Mouse (Mus musculus): ENCODE data around the gene Hspb11. TPM values are rescaled to one million over a fixed set of nuclear protein-coding genes. Genes with fewer than 3 reads are reported as not detected.

Gene Hspb11
- polyA plus RNA-seq, 1 experiment from 2014 or later, result 33.4 TPM

DNA sequence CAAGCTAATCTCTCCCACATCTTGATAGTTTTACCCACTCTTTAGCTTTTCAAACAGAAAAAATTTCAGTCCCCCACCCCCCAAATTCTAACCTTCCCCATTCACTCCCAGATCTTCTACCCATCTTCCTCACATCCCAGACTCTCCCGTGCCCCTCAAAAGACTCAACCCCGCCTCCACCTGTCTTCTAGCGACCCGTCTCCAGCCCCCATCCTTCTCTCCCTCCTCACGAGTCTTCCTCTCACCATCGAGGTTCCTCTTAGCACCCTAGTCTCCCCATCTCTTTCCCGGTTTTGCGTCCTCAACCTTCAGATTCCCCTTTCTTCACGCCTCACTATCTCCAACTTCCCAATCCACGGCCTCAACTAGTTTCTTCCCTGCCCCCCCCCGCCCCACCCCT is 871 bp upstream of the Hspb11 start:
- under 1% methylated on average over 11 of the region's 11 CpGs for WGBS
- Histone ChIP-seq H3K9me3 (no peaks in the 10 kb centered on the region), H3K27me3 (replicated peaks) (no peaks in the 10 kb centered on the region), H3K27ac (replicated peaks) (peak overlapping the region; percentile 86), H3K4me2 (peak overlapping the region; percentile 70), H3K4me1 (peaks cover 53% of the 10 kb centered on the region), H3K36me3 (no peaks in the 10 kb centered on the region), H3K9ac (peak overlapping the region; percentile 91), H3K4me3 (peak overlapping the region; percentile 86)
- ATAC-seq (ENCODE audit: extremely low read depth, insufficient number of reproducible peaks, low FRiP score, low TSS enrichment), result no peak

DNA sequence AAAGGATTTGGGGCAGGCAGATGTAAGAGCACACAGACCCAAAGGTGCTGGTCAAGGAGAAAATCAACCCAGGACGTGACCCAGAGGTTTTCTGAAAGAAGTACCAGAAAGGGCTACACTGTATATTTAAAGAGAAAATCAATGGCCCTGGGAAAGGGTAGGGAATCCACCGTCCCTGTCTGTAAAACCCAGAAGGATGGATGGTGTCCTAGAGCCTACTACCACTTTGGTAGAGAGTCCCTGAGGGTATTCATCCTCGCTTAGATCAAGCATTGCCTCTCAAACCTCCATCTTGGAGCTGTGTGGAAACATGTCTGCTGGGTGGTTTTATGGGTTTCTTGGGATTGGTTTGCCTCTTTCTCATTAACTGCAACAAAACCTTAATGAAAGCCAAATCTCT is 1.0 kb downstream of the Hspb11 start:
- ATAC-seq (ENCODE audit: extremely low read depth, insufficient number of reproducible peaks, low FRiP score, low TSS enrichment), result no peak
- H3K4me1 ChIP-seq, result peaks cover 36% of the 10 kb centered on the region
- no peaks in the 10 kb centered on the region for H3K9me3 ChIP-seq
- no peaks in the 10 kb centered on the region for H3K36me3 ChIP-seq
- H3K27ac ChIP-seq (replicated peaks), result peak overlapping the region; percentile 86
- WGBS, result 26% methylated on average over 3 of the region's 3 CpGs
- H3K27me3 ChIP-seq (replicated peaks), result no peaks in the 10 kb centered on the region
- peak overlapping the region; percentile 91 for H3K9ac ChIP-seq
- H3K4me3 ChIP-seq, result peak overlapping the region; percentile 86
- H3K4me2 ChIP-seq, result peak overlapping the region; percentile 78

DNA sequence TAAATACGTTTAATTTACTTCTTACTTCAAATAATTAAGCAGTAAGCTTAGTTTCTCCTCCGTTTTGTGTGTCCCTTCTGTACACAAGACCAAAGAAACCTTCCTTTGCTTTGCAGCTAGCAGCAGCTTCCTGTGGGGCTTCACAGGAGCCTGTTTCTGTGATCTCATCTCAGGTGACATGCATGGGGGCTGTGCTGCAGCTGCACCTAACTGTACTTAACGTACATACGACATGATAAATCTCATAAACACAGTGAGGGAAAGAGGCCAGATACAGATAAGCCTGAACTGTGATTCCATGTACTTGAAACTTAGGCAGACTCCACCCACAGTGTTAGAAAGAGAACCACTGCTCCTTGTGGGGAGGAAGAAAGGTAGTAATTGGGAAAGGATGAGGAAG is 6.6 kb downstream of the Hspb11 start:
- Histone ChIP-seq H3K27ac (replicated peaks) (no peak overlapping the region), H3K9ac (no peak overlapping the region)

DNA sequence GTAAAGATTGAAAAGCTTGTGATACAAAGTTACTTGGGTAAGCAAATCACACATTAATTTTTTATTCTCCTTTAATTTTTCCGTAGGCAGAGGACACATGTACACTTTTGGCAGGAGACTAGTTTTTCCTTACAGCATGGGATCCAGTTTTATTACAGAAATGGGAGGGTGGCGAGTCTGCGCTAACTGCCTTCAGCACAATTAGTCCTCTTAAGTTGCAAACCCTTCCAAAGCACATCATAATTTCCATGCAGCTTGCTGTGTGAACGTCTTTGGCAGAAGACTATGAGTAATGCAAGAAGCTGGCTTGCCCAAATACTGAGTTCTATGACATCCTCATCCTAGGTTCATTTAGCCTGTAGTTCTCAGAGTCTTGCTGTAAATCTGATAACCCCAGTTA is 20.3 kb downstream of the Hspb11 start:
- Histone ChIP-seq H3K27me3 (replicated peaks) (no peaks in the 10 kb centered on the region; the same call in 1 of the 2 replicates), H3K9me3 (no peaks in the 10 kb centered on the region), H3K9ac (no peak overlapping the region), H3K4me2 (no peak overlapping the region), H3K4me1 (peaks cover 13% of the 10 kb centered on the region), H3K36me3 (peaks cover 9% of the 10 kb centered on the region; the same call in 1 of the 2 replicates), H3K27ac (replicated peaks) (no peak overlapping the region), H3K4me3 (no peak overlapping the region)
- ATAC-seq (ENCODE audit: extremely low read depth, insufficient number of reproducible peaks, low FRiP score, low TSS enrichment), result no peak
- WGBS, result 71% methylated on average over 4 of the region's 4 CpGs

More for the DNA sequence above, 6.6 kb downstream of the Hspb11 start:
- ATAC-seq (ENCODE audit: extremely low read depth, insufficient number of reproducible peaks, low FRiP score, low TSS enrichment), result no peak
- Histone ChIP-seq H3K4me2 (no peak overlapping the region), H3K27me3 (replicated peaks) (no peaks in the 10 kb centered on the region), H3K4me1 (peaks cover 9% of the 10 kb centered on the region), H3K9me3 (peaks cover 3% of the 10 kb centered on the region), H3K36me3 (peaks cover 13% of the 10 kb centered on the region), H3K4me3 (no peak overlapping the region)
- 38% methylated on average over 4 of the region's 4 CpGs for WGBS

DNA sequence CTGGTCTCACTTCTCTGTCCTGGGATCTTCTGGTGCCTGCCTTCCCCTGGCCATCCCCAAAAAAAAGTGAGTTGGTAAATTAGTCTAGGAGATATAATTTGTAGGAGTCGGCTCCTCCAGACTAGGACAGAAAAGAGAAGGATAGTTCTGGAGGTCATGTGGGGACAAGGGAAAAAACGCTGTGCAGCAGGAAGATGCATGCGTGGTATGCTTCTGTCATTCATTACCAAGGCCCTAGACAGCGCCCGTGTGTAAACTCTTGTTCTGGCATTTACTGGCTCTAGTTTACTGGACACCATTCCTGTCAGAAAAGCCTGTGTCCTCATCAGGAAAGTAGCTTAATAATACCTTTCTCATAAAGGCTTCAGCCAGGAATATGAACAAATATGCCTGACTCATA is 21.1 kb downstream of the Hspb11 start:
- WGBS, result 68% methylated on average over 5 of the region's 5 CpGs
- ATAC-seq (ENCODE audit: extremely low read depth, insufficient number of reproducible peaks, low FRiP score, low TSS enrichment), result no peak
- no peak overlapping the region for H3K4me2 ChIP-seq
- H3K9me3 ChIP-seq, result no peaks in the 10 kb centered on the region
- H3K27ac ChIP-seq (replicated peaks), result no peak overlapping the region
- H3K9ac ChIP-seq, result no peak overlapping the region
- H3K4me1 ChIP-seq, result peaks cover 13% of the 10 kb centered on the region
- H3K4me3 ChIP-seq, result no peak overlapping the region
- H3K27me3 ChIP-seq (replicated peaks), result no peaks in the 10 kb centered on the region; the same call in 1 of the 2 replicates
- peaks cover 6% of the 10 kb centered on the region; the same call in 1 of the 2 replicates for H3K36me3 ChIP-seq

DNA sequence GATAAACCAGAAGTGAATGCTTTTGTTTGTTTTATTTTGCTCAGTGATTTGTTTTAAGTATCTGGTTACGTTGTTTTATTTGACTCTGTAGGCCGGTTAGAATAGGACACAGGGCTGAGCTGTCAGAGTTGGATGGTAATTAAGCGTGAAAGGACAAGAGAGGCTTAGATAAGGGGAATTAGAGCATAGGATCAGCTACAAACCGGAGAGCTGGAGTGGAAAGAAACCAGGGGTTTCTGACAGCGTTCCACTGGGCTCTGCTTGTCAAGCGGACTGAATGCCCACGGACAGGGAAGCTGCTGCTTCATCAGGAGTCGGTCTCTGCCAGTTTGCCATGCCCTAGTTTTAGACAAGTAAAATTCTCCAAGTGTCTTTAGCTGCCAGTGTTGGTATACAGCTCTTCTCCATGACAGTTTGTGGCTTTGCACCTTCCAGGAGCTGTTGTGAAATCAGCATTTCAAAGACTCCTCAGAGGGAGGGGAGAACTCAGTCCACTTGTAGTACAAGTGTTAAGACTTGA is 24.9 kb downstream of the Hspb11 start:
- H3K27ac ChIP-seq (replicated peaks), result no peak overlapping the region
- 23% methylated on average over 8 of the region's 8 CpGs for WGBS
- ATAC-seq (ENCODE audit: extremely low read depth, insufficient number of reproducible peaks, low FRiP score, low TSS enrichment), result no peak
- peaks cover 4% of the 10 kb centered on the region; the same call in 1 of the 2 replicates for H3K4me1 ChIP-seq
- no peak overlapping the region for H3K9ac ChIP-seq
- no peaks in the 10 kb centered on the region; the same call in 1 of the 2 replicates for H3K27me3 ChIP-seq (replicated peaks)
- H3K9me3 ChIP-seq, result no peaks in the 10 kb centered on the region
- no peak overlapping the region for H3K4me3 ChIP-seq
- peaks cover 19% of the 10 kb centered on the region for H3K36me3 ChIP-seq
- H3K4me2 ChIP-seq, result 0 out of 2 replicates have a peak overlapping the region, but pooled peaks have one; percentile 8

DNA sequence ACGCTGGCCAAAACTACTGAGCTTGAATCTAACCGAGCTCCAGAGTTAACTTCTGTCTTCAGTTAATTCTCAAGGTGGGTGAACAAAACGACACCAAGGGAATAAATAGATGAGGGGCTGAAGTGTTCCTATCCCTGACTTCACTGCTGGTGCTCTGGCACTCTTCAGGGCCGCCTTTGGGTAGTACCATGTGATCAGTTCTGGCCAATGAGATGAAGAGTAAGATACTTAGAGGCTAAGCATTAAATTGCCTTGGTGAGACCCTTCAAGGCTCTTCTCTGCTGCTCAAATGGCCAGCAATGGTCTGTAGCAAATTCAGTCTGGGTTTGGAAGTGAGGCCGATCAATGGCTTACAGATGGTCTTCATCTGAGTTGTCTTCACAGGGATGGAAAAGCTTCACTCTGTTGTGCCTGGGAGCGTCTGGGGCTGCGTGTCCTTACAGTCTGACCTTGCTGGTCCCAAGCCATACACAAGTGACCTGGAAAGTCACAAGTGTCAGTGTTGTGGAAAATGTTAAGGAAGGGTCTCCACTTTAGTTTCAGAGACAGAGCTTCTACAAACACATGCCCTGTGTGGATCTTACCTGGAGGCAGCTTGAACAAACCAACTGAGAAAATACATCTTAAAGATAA is 27.6 kb downstream of the Hspb11 start:
- no peaks in the 10 kb centered on the region for H3K9me3 ChIP-seq
- H3K9ac ChIP-seq, result no peak overlapping the region
- H3K27ac ChIP-seq (replicated peaks), result no peak overlapping the region
- no peak for ATAC-seq (ENCODE audit: extremely low read depth, insufficient number of reproducible peaks, low FRiP score, low TSS enrichment)
- H3K4me3 ChIP-seq, result no peak overlapping the region
- peaks cover 19% of the 10 kb centered on the region for H3K36me3 ChIP-seq
- H3K4me1 ChIP-seq, result peaks cover 4% of the 10 kb centered on the region; the same call in 1 of the 2 replicates
- H3K27me3 ChIP-seq (replicated peaks), result no peaks in the 10 kb centered on the region; the same call in 1 of the 2 replicates
- no peak overlapping the region for H3K4me2 ChIP-seq
- WGBS, result 67% methylated on average over 7 of the region's 7 CpGs

DNA sequence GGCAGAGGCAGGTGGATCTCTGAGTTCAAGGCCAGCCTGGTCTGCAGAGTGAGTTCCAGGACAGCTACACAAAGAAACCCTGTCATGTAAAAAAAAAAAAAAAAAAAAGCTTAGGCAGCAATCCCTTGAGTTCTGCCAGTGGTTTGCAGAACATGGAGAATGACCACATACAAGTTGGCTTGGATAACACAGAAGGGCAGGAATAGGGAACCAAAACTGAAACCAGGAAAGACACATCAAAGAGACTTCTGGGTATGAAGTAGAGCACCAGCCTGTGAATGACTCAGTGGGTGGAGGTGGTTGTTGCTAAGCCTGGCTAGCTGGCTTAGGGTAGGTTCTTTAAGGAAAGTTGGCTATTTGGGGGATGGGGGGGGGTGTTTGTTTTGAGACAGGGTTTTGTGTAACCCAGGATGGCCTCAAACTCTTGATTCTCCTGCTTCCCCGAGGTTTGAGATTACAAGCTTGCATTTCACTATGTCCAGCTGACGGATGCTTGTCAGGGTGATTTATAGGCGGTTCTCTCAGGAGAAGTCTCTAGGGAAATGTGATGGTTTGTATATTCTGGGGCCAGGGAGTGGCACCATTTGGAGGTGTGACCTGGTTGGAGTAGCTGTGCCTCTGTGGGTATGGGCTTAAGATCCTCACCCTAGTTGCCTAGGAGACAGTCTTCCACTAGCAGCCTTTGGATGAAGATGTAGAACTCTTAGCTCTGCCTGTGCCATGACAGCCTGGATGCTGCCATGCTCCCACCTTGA is 32.2 kb downstream of the Hspb11 start:
- no peak overlapping the region for H3K27ac ChIP-seq (replicated peaks)
- no peak for ATAC-seq (ENCODE audit: extremely low read depth, insufficient number of reproducible peaks, low FRiP score, low TSS enrichment)
- H3K4me1 ChIP-seq, result no peaks in the 10 kb centered on the region
- H3K9me3 ChIP-seq, result no peaks in the 10 kb centered on the region
- H3K36me3 ChIP-seq, result peaks cover 11% of the 10 kb centered on the region; the same call in 1 of the 2 replicates
- H3K27me3 ChIP-seq (replicated peaks), result no peaks in the 10 kb centered on the region
- 63% methylated on average over 3 of the region's 3 CpGs for WGBS
- no peak overlapping the region for H3K4me2 ChIP-seq
- H3K4me3 ChIP-seq, result no peak overlapping the region
- no peak overlapping the region for H3K9ac ChIP-seq

DNA sequence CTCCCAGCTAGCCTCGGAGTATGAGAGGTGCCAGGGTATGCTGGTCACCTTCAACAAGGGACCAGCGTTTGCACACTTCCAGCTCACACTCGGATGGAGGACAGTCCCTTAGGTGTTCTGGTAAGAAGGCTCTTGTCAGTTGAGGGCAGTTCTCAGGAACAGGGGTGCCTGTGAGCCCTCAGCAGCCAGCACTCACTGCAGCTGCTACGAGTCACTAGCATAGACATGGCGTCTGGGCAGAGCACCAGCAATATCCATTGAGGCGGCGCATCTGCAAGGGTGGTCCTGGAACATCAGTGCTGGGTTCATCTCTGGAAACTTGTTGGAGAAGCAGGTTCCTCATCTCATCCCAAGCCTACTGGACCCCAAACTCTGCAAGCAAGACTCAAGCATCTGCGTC is 33.0 kb downstream of the Hspb11 start:
- 85% methylated on average over 8 of the region's 8 CpGs for WGBS
- H3K4me1 ChIP-seq, result no peaks in the 10 kb centered on the region
- H3K4me3 ChIP-seq, result no peak overlapping the region
- H3K4me2 ChIP-seq, result no peak overlapping the region
- no peak overlapping the region for H3K9ac ChIP-seq
- 0 out of 2 replicates have a peak, but pooled peaks cover 3% of the 10 kb centered on the region for H3K36me3 ChIP-seq
- ATAC-seq (ENCODE audit: extremely low read depth, insufficient number of reproducible peaks, low FRiP score, low TSS enrichment), result no peak
- H3K27me3 ChIP-seq (replicated peaks), result no peaks in the 10 kb centered on the region
- no peaks in the 10 kb centered on the region for H3K9me3 ChIP-seq
- H3K27ac ChIP-seq (replicated peaks), result no peak overlapping the region

DNA sequence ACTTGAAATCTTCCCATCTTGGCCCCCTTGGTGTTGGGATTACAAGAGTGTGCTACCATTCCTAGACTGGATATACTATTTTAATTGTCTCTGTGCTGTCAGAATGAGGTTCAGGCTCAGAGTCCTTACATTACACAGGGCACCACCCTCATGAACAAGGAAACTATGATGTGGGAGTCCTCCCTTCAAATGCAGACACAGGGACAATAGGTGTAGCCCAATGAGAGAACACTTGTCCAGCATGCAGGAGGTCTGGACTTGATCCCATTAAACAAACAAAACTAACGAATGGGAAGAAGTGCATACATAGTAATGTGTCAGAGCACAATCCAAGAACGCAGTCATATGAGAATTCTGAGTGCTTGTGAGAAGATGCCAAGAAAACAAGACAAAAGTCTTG is 34.1 kb downstream of the Hspb11 start:
- ATAC-seq (ENCODE audit: extremely low read depth, insufficient number of reproducible peaks, low FRiP score, low TSS enrichment), result no peak
- WGBS, result 78% methylated on average over 2 of the region's 2 CpGs
- H3K4me2 ChIP-seq, result no peak overlapping the region

DNA sequence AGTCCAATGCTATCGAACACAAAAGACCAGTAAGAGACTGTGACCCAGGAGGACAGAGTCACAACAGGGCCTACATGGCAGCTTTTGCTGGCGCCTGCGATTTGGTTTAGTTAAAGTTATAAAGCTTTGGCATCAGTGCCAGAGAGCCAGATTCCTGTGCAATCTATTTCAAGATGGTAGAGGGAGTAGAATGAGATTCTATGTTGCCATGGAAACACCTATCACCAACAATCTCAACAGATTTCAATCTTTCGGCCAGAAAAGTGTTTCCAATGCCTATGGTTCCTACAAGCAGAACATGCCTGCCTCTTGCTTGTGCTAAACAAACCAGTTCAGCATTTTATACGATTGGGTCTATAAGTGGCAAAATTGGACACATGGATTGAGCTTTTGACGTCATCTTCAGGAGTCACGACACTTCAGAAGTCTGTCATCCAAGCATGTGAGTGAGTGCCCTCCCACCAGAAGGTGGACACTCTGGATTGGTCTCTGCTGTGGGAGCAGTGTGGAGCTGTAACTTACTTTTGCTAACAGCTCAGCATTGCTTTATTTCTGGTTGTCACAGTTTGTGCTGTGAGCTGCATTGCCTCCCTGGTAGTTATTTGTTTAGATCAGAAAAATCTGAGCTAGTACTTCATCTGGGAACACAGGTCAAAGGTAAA is 38.3 kb downstream of the Hspb11 start:
- H3K4me3 ChIP-seq, result no peak overlapping the region
- no peaks in the 10 kb centered on the region for H3K36me3 ChIP-seq
- H3K27me3 ChIP-seq (replicated peaks), result 0 out of 2 replicates have a peak, but pooled peaks cover 4% of the 10 kb centered on the region
- ATAC-seq (ENCODE audit: extremely low read depth, insufficient number of reproducible peaks, low FRiP score, low TSS enrichment), result no peak
- WGBS, result 78% methylated on average over 7 of the region's 7 CpGs
- no peak overlapping the region for H3K9ac ChIP-seq
- H3K4me2 ChIP-seq, result no peak overlapping the region
- no peak overlapping the region for H3K27ac ChIP-seq (replicated peaks)
- no peaks in the 10 kb centered on the region for H3K4me1 ChIP-seq
- no peaks in the 10 kb centered on the region for H3K9me3 ChIP-seq

More for the DNA sequence above, 34.1 kb downstream of the Hspb11 start:
- Histone ChIP-seq H3K27ac (replicated peaks) (no peak overlapping the region), H3K9me3 (no peaks in the 10 kb centered on the region), H3K4me1 (no peaks in the 10 kb centered on the region), H3K27me3 (replicated peaks) (no peaks in the 10 kb centered on the region), H3K9ac (no peak overlapping the region), H3K4me3 (no peak overlapping the region), H3K36me3 (0 out of 2 replicates have a peak, but pooled peaks cover 3% of the 10 kb centered on the region)

Data from heart, embryonic 13.5 days (tissue).